Mouse (Mus musculus): Measurements from ENCODE around the gene Hhipl1.

The Hhipl1 gene

DNA sequence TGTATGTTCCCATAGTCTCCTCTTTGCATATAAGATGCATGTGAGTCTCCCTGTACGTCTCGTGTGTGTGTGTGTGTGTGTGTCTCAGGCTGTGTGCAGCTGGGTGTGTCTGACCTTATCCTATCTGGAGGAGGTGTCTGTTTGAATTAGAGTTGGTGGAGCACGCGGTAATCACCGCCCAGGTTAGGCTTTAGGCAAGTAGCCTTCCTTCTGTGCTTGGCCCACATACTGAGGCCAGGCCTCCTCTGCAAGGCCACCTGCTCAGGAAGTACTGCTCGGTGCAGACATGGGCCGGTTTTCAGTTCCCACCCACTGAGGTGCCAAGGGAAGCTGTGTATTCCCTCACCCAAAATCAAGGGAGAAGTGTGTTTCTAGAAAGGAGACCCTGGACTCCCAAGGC, 59.8 kb downstream of the Hhipl1 start:
- no peak for DNase-seq

- peak; percentile 61 for DNase-seq
Measured at GRCm38 (mm10) chr12:108367909-108368308, 61.8 kb downstream of the Hhipl1 start.

- peak; percentile 35 for DNase-seq
Measured at GRCm38 (mm10) chr12:108368921-108369320, 62.9 kb downstream of the Hhipl1 start.

DNA sequence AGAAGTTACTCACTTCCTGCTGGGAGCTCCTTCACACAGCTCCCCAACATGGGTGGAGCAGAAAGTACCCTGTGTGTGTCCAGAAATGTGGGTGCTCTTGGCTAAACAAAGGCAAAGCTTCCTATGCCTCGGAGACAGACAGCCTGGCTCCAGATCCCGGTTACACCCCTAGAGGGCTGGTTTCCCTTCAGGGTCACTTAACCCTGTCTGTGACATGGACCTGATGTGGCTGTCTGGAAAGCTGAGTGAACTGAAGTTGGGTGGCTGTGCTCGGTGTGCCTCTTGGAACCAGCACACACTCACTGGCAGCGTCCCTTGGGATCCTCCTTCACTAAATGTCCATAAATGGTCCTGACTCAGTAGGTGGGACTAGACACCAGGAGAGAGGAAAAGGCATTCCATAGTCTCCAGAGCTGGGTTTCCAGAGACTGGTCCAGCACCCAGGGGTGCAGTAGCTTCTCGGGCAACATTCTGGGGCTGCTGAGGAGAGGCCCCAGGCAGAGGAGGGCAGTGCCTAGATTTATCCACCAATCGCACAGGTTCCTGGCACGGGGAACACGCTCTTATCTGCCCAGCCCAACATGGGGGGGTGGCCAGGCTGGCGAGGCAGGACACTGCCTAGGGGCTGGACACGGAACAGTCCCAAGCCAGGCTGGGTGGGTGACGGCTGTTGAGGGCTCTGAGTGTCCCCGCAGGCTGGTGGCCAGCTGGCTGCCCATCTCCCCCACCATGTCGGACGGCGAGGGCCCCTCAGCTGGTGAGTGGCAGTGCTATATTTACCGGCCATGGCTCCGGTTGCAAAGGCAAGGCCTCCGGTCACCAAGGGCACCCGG, 64.7 kb downstream of the Hhipl1 start, which contains the start of gene Eml1:
Gene Eml1 (plus strand): TSS at position 362 of the 833 bp plus-strand sequence.
- peak; percentile 85 for DNase-seq

DNA sequence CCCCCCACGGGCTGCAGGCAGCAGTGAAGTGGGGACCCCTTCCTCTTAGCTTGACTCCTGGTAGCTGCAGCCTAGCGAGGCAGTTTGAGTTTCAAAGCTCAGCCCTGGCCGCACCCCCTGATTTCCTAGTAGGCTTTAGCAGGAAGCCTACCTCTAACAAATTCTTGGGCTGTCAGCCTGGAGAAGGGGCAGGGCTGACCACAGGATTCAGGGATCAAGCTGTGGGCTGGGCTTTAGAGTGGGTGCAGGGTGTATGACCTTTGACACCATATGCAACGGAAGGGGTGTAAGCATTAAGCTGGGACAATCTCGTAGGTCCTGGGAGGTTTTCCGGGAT, 65.3 kb downstream of the Hhipl1 start:
- DNase-seq, result peak; percentile 60

GRCm38 (mm10) chr12:108372241-108372640, 66.2 kb downstream of the Hhipl1 start:
- DNase-seq, result no peak

DNA sequence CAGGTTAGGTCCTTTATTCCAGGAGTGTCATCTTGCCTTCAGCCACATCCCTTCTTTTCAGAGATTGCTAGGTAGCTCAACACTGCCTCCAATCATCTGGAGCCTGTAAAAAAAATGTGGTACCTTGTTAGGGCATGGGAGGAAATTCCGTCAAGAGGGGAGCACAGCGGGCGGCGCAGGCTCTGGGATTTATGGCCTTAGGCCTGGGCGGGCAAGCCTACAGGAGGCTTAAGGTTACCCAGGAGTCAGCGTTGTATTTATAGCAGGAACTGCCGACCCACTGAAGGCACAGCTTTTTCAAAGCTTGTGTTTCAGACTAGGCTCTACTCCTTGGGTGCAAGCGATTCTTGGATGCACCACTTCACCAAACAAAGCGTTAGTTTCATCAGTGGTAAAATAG, 67.5 kb downstream of the Hhipl1 start:
- DNase-seq, result no peak

DNA sequence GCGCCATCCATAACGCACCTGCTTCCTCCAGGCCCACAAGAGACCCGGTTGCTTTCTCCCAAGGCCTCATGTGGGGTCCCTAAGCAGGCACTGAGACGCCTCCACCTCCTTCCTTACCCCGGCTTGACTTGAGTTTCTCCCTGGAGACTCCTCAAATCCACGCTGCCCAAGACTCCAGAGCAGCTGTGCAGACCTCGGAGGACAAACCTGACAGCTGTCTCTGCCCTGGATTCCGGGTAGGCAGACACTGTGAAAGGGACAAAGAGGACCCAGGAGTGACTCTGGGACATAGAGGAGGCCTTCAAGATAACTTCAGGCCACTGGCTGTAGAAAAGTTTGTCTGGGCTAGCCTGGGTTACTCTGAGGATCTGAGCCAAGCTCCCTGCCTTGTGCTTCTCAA, 68.6 kb downstream of the Hhipl1 start:
- no peak for DNase-seq

DNA sequence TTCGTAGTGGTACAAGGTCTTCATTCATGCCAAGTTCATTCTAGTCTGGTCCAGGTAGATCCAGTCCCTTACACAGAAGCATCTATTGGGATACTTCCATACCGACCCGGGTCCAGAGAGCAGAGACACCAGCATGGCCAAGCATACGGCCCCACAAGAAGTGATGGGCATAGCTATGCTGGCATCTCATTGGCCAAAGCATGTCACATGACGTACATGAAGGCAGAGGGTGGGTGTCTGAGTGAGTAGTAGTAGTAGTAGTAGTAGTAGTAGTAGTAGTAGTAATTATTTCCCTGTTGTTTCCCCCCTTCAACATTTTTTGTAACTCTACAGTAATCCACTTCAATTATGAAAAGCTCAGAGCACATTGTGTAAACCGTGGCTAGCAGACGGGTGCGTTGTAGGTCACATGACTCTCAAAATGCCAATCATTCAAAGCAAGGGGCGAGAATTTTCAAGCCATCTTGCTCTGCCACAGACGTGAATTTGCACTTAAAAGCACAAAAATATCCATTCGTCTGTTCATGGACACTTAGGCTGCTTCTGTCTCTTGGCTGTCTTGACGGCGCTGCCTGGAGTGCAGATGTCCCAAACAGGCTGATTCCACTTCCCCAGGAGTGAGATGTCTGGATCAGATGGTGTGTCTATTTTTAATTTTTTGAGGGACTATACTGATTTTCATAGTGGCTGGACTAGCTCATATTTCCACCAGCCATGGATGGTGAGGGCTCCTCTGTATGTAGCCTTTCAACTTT, 72.5 kb downstream of the Hhipl1 start:
- no peak for DNase-seq
